Mouse (Mus musculus) brain, embryonic 14.5 days (tissue): ENCODE data around the gene Zfp61.

Source experiments
- CTCF ChIP-seq: fragments of 200-500 bp; IDR thresholded peaks from 2 replicates; pipeline ENCODE4 v1.5.1; 2012; ENCODE audit warnings: inconsistent platforms, mild to moderate bottlenecking, moderate library complexity, borderline replicate concordance; ENCODE audit not compliant: insufficient read depth, insufficient read length; ENCODE audit errors: extremely low read depth
- POLR2A ChIP-seq: fragments of 200-500 bp; IDR thresholded peaks from 2 replicates; pipeline ENCODE4 v1.6.1; 2012; ENCODE audit warnings: mild to moderate bottlenecking, inconsistent platforms, borderline replicate concordance; ENCODE audit not compliant: poor library complexity, insufficient read depth, insufficient read length, severe bottlenecking; ENCODE audit errors: extremely low read depth

DNA sequence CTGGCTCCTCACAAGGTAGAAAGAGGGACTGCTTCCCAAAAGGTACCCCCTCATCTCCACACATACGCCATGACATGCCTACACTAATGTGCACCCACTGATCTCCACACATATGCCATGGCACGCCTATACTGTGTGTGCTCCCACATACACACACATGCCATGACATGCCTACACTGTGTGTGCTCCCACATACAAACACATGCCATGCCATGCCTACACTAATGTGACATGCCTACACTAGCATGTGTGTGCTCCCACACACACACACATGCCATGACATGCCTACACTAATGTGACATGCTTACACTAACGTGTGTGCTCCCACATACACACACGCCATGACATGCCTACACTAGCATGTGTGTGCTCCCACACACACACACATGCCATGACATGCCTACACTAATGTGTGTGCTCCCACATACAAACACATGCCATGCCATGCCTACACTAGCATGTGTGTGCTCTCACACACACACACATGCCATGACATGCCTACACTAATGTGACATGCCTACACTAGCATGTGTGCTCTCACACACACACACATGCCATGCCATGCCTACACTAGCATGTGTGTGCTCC, 10.8 kb downstream of the Zfp61 start:
- TF ChIP-seq POLR2A (no peak), CTCF (no peak)
